Mouse (Mus musculus) testis, adult 2 months (tissue): Measurements from ENCODE around the gene S100a6. TPM values are rescaled to one million over a fixed set of nuclear protein-coding genes. Genes with fewer than 3 reads are reported as not detected.

Experiments used
- H3K27ac ChIP-seq: fragments of 200-500 bp; 2 replicates; pipeline ENCODE4 v1.5.1; 2012; ENCODE audit warnings: low read depth, low read length; ENCODE audit not compliant: control insufficient read depth, insufficient read depth
- H3K27me3 ChIP-seq: fragments of 200-500 bp; 2 replicates; pipeline ENCODE4 v1.6.1; 2012; ENCODE audit warnings: mild to moderate bottlenecking, low read length, moderate library complexity; ENCODE audit not compliant: control insufficient read depth, insufficient read depth
- H3K36me3 ChIP-seq: fragments of 200-500 bp; 2 replicates; pipeline ENCODE4 v1.6.1; 2012; ENCODE audit warnings: mild to moderate bottlenecking, low read length; ENCODE audit not compliant: control insufficient read depth, insufficient read depth
- H3K4me1 ChIP-seq: fragments of 200-500 bp; 2 replicates; pipeline ENCODE4 v1.6.1; 2012; ENCODE audit warnings: low read length; ENCODE audit not compliant: control insufficient read depth, insufficient read depth
- H3K4me3 ChIP-seq: fragments of 200-500 bp; 2 replicates; pipeline ENCODE4 v1.5.1; 2012; ENCODE audit warnings: low read depth, mild to moderate bottlenecking, low read length, moderate library complexity, mixed read lengths; ENCODE audit not compliant: control insufficient read depth
- CTCF ChIP-seq: fragments of 200-500 bp; IDR thresholded peaks from 2 replicates; pipeline ENCODE4 v1.5.1; 2012; ENCODE audit warnings: low read depth, mild to moderate bottlenecking, inconsistent platforms, low read length, moderate library complexity; ENCODE audit not compliant: control insufficient read depth, insufficient read depth, insufficient replicate concordance
- POLR2A ChIP-seq: fragments of 200-500 bp; IDR thresholded peaks from 2 replicates; pipeline ENCODE4 v1.6.1; 2012; ENCODE audit warnings: low read depth, mild to moderate bottlenecking, inconsistent platforms, low read length, moderate library complexity; ENCODE audit not compliant: control insufficient read depth
- polyA plus RNA-seq: library from polyadenylated mRNA; depleted of rRNA; stranded (reverse); fragments of >200 nt; gene quantifications from 2 replicates; pipeline ENCODE4 v1.2.3, GENCODE M21; 2012

S100a6 gene
- polyA plus RNA-seq, 1 experiment = 13.0 TPM

GRCm38 (mm10) chr3:90607361-90607760 lies 5.3 kb upstream of the S100a6 start:
- no peaks in the 10 kb centered on the region; the same call in 1 of the 2 replicates for H3K4me1 ChIP-seq
- no peak overlapping the region for H3K4me3 ChIP-seq
- no peak overlapping the region for H3K27ac ChIP-seq
- TF ChIP-seq POLR2A (no peak), CTCF (no peak)
- no peaks in the 10 kb centered on the region for H3K27me3 ChIP-seq
- H3K36me3 ChIP-seq = no peaks in the 10 kb centered on the region

GRCm38 (mm10) chr3:90608223-90608622 lies 4.5 kb upstream of the S100a6 start, which contains the start of gene S100a5:
Gene S100a5, plus strand, starts transcription at chr3:90608523.
- H3K27ac ChIP-seq = no peak within 1 kb of the TSS

GRCm38 (mm10) chr3:90609102-90609501 lies 3.6 kb upstream of the S100a6 start:
- no peak overlapping the region for H3K27ac ChIP-seq
- no peaks in the 10 kb centered on the region for H3K27me3 ChIP-seq
- TF ChIP-seq CTCF (no peak), POLR2A (no peak)
- peaks cover 3% of the 10 kb centered on the region for H3K4me1 ChIP-seq
- no peak overlapping the region for H3K4me3 ChIP-seq
- no peaks in the 10 kb centered on the region for H3K36me3 ChIP-seq

More at GRCm38 (mm10) chr3:90608223-90608622, 4.5 kb upstream of the S100a6 start, which contains the start of gene S100a5:
- TF ChIP-seq POLR2A = no peak
- no peak for TF ChIP-seq CTCF
- peaks cover 2% of the 10 kb centered on the region for H3K4me1 ChIP-seq
- no peak within 1 kb of the TSS for H3K4me3 ChIP-seq
- H3K36me3 ChIP-seq = no peaks in the 10 kb centered on the region
- no peaks in the 10 kb centered on the region for H3K27me3 ChIP-seq

DNA sequence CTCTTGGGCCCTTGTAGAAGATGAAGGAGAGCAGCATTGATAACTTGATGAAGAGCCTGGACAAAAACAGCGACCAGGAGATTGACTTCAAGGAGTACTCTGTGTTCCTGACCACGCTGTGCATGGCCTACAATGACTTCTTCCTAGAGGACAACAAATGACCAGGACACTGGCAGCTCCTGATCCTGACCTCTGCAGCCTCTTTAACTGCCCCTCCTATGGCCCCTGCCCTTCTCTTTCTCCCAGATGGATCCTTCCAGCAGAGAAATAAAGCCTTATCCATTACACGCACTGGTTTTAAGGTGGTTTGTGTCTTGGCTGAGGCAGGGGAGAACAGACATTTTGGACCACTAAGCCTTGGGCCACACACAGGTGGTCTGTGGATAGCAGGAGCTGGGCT lies 1.2 kb upstream of the S100a6 start:
- H3K27me3 ChIP-seq = no peaks in the 10 kb centered on the region
- H3K4me1 ChIP-seq = peaks cover 3% of the 10 kb centered on the region
- H3K4me3 ChIP-seq = no peak overlapping the region
- TF ChIP-seq POLR2A (no peak), CTCF (no peak)
- no peak overlapping the region for H3K27ac ChIP-seq
- H3K36me3 ChIP-seq = no peaks in the 10 kb centered on the region

GRCm38 (mm10) chr3:90612061-90612460 lies 621 bp upstream of the S100a6 start:
- Histone ChIP-seq H3K27me3 (no peaks in the 10 kb centered on the region), H3K4me1 (peaks cover 3% of the 10 kb centered on the region), H3K36me3 (no peaks in the 10 kb centered on the region), H3K4me3 (no peak overlapping the region), H3K27ac (no peak overlapping the region)
- TF ChIP-seq POLR2A = no peak
- TF ChIP-seq CTCF = no peak

DNA sequence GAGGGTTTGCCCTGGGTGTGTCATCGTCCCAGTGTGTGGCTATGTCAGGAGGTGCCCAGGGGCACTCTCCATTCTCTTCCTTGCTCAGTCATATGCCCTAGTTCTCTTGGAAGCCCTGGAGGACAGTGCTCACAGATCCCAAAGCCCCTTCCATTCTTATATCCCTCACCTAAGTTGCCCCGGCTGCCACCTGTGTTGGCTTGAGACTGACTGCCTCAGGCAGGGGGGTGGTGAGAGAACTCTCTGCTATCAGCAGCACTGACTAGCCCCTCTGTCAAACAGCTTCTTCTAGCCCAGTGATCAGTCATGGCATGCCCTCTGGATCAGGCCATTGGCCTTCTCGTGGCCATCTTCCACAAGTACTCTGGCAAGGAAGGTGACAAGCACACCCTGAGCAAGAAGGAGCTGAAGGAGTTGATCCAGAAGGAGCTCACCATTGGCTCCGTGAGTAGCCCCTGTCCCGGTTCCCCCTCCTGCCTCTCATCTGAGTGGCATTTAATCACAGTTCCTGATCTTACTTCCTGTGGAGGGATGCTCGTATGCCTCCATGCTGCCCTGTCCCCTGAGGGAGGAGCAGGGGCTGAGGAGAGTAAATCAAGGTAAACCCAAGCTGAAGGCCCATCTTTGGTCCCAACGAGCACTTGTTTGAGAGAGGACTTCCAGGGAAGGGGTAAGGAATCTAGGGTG lies 922 bp downstream of the S100a6 start:
- peak overlapping the region; percentile 50 for H3K4me3 ChIP-seq
- H3K36me3 ChIP-seq = no peaks in the 10 kb centered on the region
- TF ChIP-seq CTCF = no peak
- no peak for TF ChIP-seq POLR2A
- 0 out of 2 replicates have a peak overlapping the region, but pooled peaks have one; percentile 0 for H3K27ac ChIP-seq
- peaks cover 3% of the 10 kb centered on the region for H3K4me1 ChIP-seq
- H3K27me3 ChIP-seq = no peaks in the 10 kb centered on the region

DNA sequence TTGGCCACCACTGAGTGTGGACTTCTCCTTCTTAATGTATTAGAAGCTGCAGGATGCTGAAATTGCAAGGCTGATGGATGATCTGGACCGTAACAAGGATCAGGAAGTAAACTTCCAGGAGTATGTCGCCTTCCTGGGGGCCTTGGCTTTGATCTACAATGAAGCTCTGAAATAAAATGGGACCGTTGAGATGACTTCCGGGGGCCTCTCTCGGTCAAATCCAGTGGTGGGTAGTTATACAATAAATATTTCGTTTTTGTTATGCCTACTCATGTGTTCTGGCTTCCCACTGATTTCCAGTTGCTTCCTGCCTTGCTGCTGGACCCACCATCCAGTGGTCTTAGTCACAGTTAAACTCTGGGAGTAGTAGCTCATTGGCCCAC lies 1.5 kb downstream of the S100a6 start:
- Histone ChIP-seq H3K36me3 (no peaks in the 10 kb centered on the region), H3K4me3 (no peak overlapping the region), H3K27me3 (no peaks in the 10 kb centered on the region), H3K27ac (no peak overlapping the region), H3K4me1 (peaks cover 3% of the 10 kb centered on the region)
- TF ChIP-seq CTCF (no peak), POLR2A (no peak)
